Mouse (Mus musculus): ENCODE data around the gene Mccc2. TPM values are rescaled to one million over a fixed set of nuclear protein-coding genes. Genes with fewer than 3 reads are reported as not detected.
A peak's percentile ranks its signal among the peaks of the same experiment; 100 is the strongest.

The Mccc2 gene
- polyA plus RNA-seq, 1 experiment from 2014 or later = 35.1 TPM

DNA sequence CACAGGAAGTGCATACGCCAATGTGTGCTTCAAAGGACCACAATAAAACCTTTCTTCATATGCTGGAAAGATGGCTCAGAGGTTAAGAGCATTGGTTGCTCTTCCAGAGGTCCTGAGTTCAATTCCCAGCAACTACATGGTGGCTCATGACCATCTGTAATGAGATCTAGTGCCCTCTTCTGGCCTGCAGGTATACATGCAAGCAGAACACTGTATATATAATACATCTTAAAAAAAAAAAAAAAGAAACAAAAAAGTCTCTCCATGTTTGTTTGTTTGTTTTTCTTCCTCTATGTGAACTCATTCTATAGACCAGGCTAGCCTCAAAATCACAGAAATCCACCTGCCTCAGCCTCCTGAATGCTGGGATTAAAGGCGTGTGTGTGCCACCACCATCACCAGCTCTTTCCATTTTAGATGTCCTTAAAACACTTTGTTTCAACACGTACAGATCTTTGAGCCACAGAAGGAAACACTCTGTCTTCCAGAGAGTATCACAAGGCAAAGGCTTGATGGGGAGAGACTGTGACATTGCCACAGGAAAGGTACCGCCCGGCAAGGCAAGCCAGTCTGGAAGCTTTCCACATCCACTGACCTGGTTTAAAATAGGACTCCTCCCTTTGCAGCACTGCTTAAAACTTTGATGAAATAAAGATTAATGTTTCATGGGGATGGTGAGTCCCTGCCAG, 60.4 kb downstream of the Mccc2 start:
- H3K27me3 ChIP-seq (ENCODE audit: control insufficient read depth, insufficient read depth, low read length) = no peaks in the 10 kb centered on the region
- ATAC-seq (ENCODE audit: low FRiP score) (no peak), DNase-seq (ENCODE audit: low spot score) (no peak)
- no peaks in the 10 kb centered on the region for H3K4me1 ChIP-seq (replicated peaks; ENCODE audit: control insufficient read depth, insufficient read depth, low read length)
- H3K9me3 ChIP-seq (ENCODE audit: control insufficient read depth, low read length) = peaks cover 4% of the 10 kb centered on the region; the same call in 1 of the 2 replicates
- H3K9ac ChIP-seq = no peak overlapping the region
- H3K4me3 ChIP-seq (replicated peaks; ENCODE audit: low read length) = no peak overlapping the region
- H3K36me3 ChIP-seq (replicated peaks; ENCODE audit: control insufficient read depth, insufficient read depth) = peaks cover 5% of the 10 kb centered on the region; the same call in 1 of the 2 replicates
- no peak overlapping the region for H3K4me2 ChIP-seq (replicated peaks)
- 95% methylated on average over 5 of the region's 5 CpGs for WGBS
- H3K27ac ChIP-seq = no peak overlapping the region

DNA sequence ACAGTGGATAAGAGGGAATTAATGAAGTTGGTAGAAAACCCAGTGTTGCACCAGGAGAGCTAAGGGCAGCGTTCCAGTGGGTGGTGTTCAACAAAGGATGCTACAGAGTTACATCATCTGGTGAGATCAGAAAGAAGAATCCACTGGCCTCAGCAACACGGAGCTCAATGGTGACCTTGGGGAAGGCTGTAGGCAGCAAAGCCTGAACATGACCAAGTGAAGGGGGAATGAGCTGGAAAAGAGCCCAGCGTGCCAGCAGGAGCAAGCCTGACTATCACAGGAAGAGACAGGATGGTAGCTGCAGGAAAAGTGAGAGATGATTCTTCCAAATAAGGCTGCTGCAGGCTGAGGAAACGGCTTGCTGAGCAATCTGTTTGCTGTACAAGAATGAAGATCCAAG, 68.0 kb downstream of the Mccc2 start:
- no peak overlapping the region for H3K4me2 ChIP-seq (replicated peaks)
- no peak for ATAC-seq (ENCODE audit: low FRiP score)
- DNase-seq (ENCODE audit: low spot score) = no peak
- WGBS = 83% methylated on average over 4 of the region's 4 CpGs
- 0 out of 2 replicates have a peak, but pooled peaks cover 4% of the 10 kb centered on the region for H3K36me3 ChIP-seq (replicated peaks; ENCODE audit: control insufficient read depth, insufficient read depth)
- no peaks in the 10 kb centered on the region for H3K27me3 ChIP-seq (ENCODE audit: control insufficient read depth, insufficient read depth, low read length)
- H3K4me1 ChIP-seq (replicated peaks; ENCODE audit: control insufficient read depth, insufficient read depth, low read length) = no peaks in the 10 kb centered on the region
- no peaks in the 10 kb centered on the region for H3K9me3 ChIP-seq (ENCODE audit: control insufficient read depth, low read length)
- no peak overlapping the region for H3K4me3 ChIP-seq (replicated peaks; ENCODE audit: low read length)
- no peak overlapping the region for H3K27ac ChIP-seq
- H3K9ac ChIP-seq = no peak overlapping the region

DNA sequence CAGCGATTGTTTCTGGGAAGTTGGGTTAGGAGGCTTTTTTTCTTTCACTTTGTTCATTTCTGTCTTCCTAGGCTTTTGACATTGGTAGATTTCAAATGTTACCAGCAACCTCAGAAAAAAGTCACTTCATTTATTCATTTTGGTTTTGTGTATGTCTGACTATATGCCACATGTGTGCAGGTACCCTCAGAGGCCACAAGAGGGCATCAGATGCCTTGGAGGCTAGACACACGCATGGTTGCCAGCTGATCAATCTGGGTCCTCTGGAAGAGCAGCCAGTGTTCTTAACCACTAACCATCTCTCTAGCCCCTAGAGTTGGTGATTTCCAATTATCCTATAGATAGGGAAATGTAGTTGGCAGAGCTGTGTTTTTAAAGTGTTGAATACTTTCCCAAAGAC, 71.9 kb downstream of the Mccc2 start:
- no peak for DNase-seq (ENCODE audit: low spot score)
- ATAC-seq (ENCODE audit: low FRiP score) = no peak
- 93% methylated on average over 2 of the region's 2 CpGs for WGBS
- Histone ChIP-seq H3K4me3 (replicated peaks; ENCODE audit: low read length) (no peak overlapping the region), H3K36me3 (replicated peaks; ENCODE audit: control insufficient read depth, insufficient read depth) (0 out of 2 replicates have a peak, but pooled peaks cover 4% of the 10 kb centered on the region), H3K9ac (no peak overlapping the region), H3K27me3 (ENCODE audit: control insufficient read depth, insufficient read depth, low read length) (no peaks in the 10 kb centered on the region), H3K4me1 (replicated peaks; ENCODE audit: control insufficient read depth, insufficient read depth, low read length) (peaks cover 21% of the 10 kb centered on the region), H3K27ac (no peak overlapping the region), H3K4me2 (replicated peaks) (no peak overlapping the region), H3K9me3 (ENCODE audit: control insufficient read depth, low read length) (no peaks in the 10 kb centered on the region)

- 13% methylated on average over 2 of the region's 2 CpGs for WGBS
- H3K4me3 ChIP-seq (replicated peaks; ENCODE audit: low read length) = no peak overlapping the region
- ATAC-seq (ENCODE audit: low FRiP score) (peak; percentile 89), DNase-seq (ENCODE audit: low spot score) (peak; percentile 67)
- H3K4me1 ChIP-seq (replicated peaks; ENCODE audit: control insufficient read depth, insufficient read depth, low read length) = peaks cover 21% of the 10 kb centered on the region
- no peaks in the 10 kb centered on the region for H3K9me3 ChIP-seq (ENCODE audit: control insufficient read depth, low read length)
- H3K9ac ChIP-seq = no peak overlapping the region
- no peak overlapping the region for H3K4me2 ChIP-seq (replicated peaks)
- H3K27ac ChIP-seq = peak overlapping the region; percentile 23
- no peaks in the 10 kb centered on the region for H3K27me3 ChIP-seq (ENCODE audit: control insufficient read depth, insufficient read depth, low read length)
- H3K36me3 ChIP-seq (replicated peaks; ENCODE audit: control insufficient read depth, insufficient read depth) = 0 out of 2 replicates have a peak, but pooled peaks cover 4% of the 10 kb centered on the region
These were observed 74.8 kb downstream of the Mccc2 start for GRCm38 (mm10) chr13:99940601-99941000.

DNA sequence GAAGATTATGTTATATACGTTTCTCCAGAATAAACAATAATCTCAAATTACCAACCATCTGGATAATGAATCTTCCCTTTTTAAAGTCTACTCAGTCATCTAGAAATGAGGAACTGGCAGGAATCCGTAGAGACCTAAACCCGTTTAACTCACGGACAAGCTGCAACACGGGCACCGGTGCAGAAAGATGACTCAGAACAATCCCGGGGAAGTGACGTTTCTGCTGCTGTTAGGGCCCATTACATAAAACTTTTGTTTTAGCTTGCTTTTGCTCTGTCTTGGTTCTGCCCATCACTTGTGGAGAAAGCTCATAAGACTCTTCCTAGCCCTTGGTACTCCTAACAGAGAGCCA, 76.1 kb downstream of the Mccc2 start:
- DNase-seq (ENCODE audit: low spot score) (no peak), ATAC-seq (ENCODE audit: low FRiP score) (no peak)
- H3K27me3 ChIP-seq (ENCODE audit: control insufficient read depth, insufficient read depth, low read length) = no peaks in the 10 kb centered on the region
- WGBS = 42% methylated on average over 8 of the region's 8 CpGs
- H3K27ac ChIP-seq = peak overlapping the region; percentile 46; the same call in 1 of the 2 replicates
- 0 out of 2 replicates have a peak, but pooled peaks cover 1% of the 10 kb centered on the region for H3K36me3 ChIP-seq (replicated peaks; ENCODE audit: control insufficient read depth, insufficient read depth)
- H3K4me2 ChIP-seq (replicated peaks) = no peak overlapping the region
- H3K4me1 ChIP-seq (replicated peaks; ENCODE audit: control insufficient read depth, insufficient read depth, low read length) = peaks cover 21% of the 10 kb centered on the region
- no peaks in the 10 kb centered on the region for H3K9me3 ChIP-seq (ENCODE audit: control insufficient read depth, low read length)
- no peak overlapping the region for H3K4me3 ChIP-seq (replicated peaks; ENCODE audit: low read length)
- H3K9ac ChIP-seq = no peak overlapping the region

DNA sequence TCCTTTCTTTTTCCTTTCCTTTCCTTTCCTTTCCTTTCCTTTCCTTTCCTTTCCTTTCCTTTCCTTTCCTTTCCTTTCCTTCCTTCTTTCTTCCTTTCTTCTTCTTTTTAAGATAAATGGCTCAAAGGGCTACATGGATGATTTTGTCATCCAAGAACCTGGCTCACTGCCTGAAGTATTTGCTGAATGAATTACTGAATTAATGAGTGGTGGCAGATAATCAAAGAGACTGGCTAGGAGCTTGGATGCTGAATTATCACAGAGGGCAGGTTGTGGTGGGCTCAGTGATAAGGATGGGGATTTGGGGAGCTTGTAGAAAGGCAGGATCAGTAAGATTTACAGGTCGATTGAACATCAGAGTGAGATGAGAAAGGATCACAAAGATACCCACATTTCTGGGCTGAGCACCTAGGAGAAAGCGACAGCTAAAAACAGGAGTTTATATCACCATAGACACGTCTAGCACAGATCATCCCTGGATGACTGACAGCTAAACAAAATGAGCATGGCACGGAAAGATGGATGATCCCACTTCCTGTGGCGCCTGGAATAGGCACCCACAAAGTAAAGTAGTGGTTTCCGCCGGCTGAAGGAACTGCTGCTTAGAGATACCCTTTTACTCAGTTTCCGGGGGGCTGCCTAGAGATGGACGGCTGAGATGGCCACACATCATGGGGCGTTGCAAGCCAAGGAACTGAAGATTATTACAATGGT, 76.7 kb downstream of the Mccc2 start:
- no peak overlapping the region for H3K4me3 ChIP-seq (replicated peaks; ENCODE audit: low read length)
- WGBS = 67% methylated on average over 10 of the region's 10 CpGs
- H3K4me2 ChIP-seq (replicated peaks) = no peak overlapping the region
- no peaks in the 10 kb centered on the region for H3K9me3 ChIP-seq (ENCODE audit: control insufficient read depth, low read length)
- no peak overlapping the region for H3K9ac ChIP-seq
- peak; percentile 50 for DNase-seq (ENCODE audit: low spot score)
- no peaks in the 10 kb centered on the region for H3K27me3 ChIP-seq (ENCODE audit: control insufficient read depth, insufficient read depth, low read length)
- no peaks in the 10 kb centered on the region for H3K36me3 ChIP-seq (replicated peaks; ENCODE audit: control insufficient read depth, insufficient read depth)
- peaks cover 21% of the 10 kb centered on the region for H3K4me1 ChIP-seq (replicated peaks; ENCODE audit: control insufficient read depth, insufficient read depth, low read length)
- no peak for ATAC-seq (ENCODE audit: low FRiP score)
- peak overlapping the region; percentile 46 for H3K27ac ChIP-seq

GRCm38 (mm10) chr13:99937741-99938140, 77.7 kb downstream of the Mccc2 start:
- Histone ChIP-seq H3K9ac (no peak overlapping the region), H3K27me3 (ENCODE audit: control insufficient read depth, insufficient read depth, low read length) (no peaks in the 10 kb centered on the region), H3K4me3 (replicated peaks; ENCODE audit: low read length) (no peak overlapping the region), H3K27ac (peak overlapping the region; percentile 26; the same call in 1 of the 2 replicates), H3K36me3 (replicated peaks; ENCODE audit: control insufficient read depth, insufficient read depth) (no peaks in the 10 kb centered on the region), H3K4me2 (replicated peaks) (no peak overlapping the region), H3K9me3 (ENCODE audit: control insufficient read depth, low read length) (no peaks in the 10 kb centered on the region), H3K4me1 (replicated peaks; ENCODE audit: control insufficient read depth, insufficient read depth, low read length) (peaks cover 21% of the 10 kb centered on the region)
- ATAC-seq (ENCODE audit: low FRiP score) (peak; percentile 37; the same call in 1 of the 2 replicates), DNase-seq (ENCODE audit: low spot score) (peak; percentile 51)
- 25% methylated on average over 3 of the region's 3 CpGs for WGBS

GRCm38 (mm10) chr13:99932406-99932805, 83.0 kb downstream of the Mccc2 start:
- no peaks in the 10 kb centered on the region for H3K27me3 ChIP-seq (ENCODE audit: control insufficient read depth, insufficient read depth, low read length)
- no peaks in the 10 kb centered on the region for H3K36me3 ChIP-seq (replicated peaks; ENCODE audit: control insufficient read depth, insufficient read depth)
- H3K9ac ChIP-seq = no peak overlapping the region
- H3K27ac ChIP-seq = no peak overlapping the region
- no peaks in the 10 kb centered on the region for H3K9me3 ChIP-seq (ENCODE audit: control insufficient read depth, low read length)
- ATAC-seq (ENCODE audit: low FRiP score) (no peak), DNase-seq (ENCODE audit: low spot score) (no peak)
- H3K4me2 ChIP-seq (replicated peaks) = no peak overlapping the region
- H3K4me1 ChIP-seq (replicated peaks; ENCODE audit: control insufficient read depth, insufficient read depth, low read length) = no peaks in the 10 kb centered on the region
- WGBS = 89% methylated on average over 1 of the region's 1 CpGs
- no peak overlapping the region for H3K4me3 ChIP-seq (replicated peaks; ENCODE audit: low read length)

GRCm38 (mm10) chr13:99931502-99931901, 83.9 kb downstream of the Mccc2 start:
- Histone ChIP-seq H3K4me1 (replicated peaks; ENCODE audit: control insufficient read depth, insufficient read depth, low read length) (no peaks in the 10 kb centered on the region), H3K9me3 (ENCODE audit: control insufficient read depth, low read length) (no peaks in the 10 kb centered on the region), H3K36me3 (replicated peaks; ENCODE audit: control insufficient read depth, insufficient read depth) (no peaks in the 10 kb centered on the region), H3K9ac (no peak overlapping the region), H3K27me3 (ENCODE audit: control insufficient read depth, insufficient read depth, low read length) (no peaks in the 10 kb centered on the region), H3K27ac (no peak overlapping the region), H3K4me3 (replicated peaks; ENCODE audit: low read length) (no peak overlapping the region), H3K4me2 (replicated peaks) (no peak overlapping the region)
- 65% methylated on average over 6 of the region's 6 CpGs for WGBS
- ATAC-seq (ENCODE audit: low FRiP score) (no peak), DNase-seq (ENCODE audit: low spot score) (no peak)
